Mouse (Mus musculus) ovary, postnatal 14 days (tissue): ENCODE measurements around the gene Hoxb2.

Experiments used
- DNase-seq: peaks from one replicate; pipeline ENCODE4 v3.0.0; 2022; ENCODE audit warnings: low spot score

Gene Hoxb2

DNA sequence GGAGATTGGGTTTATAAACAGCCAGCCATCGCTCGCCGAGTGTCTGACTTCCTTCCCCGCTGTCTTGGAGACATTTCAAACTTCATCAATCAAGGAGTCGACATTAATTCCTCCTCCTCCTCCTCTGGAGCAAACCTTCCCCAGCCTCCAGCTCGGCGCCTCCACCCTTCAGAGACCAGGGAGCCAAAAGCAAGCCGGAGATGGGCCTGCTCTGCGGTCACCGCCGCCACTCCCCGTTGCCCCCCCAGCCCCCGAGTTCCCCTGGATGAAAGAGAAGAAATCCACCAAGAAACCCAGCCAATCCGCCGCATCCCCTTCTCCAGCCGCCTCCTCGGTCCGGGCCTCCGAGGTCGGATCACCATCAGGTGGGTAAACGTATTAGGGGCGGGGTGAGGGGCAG, 1.5 kb downstream of the Hoxb2 start:
- DNase-seq = no peak

DNA sequence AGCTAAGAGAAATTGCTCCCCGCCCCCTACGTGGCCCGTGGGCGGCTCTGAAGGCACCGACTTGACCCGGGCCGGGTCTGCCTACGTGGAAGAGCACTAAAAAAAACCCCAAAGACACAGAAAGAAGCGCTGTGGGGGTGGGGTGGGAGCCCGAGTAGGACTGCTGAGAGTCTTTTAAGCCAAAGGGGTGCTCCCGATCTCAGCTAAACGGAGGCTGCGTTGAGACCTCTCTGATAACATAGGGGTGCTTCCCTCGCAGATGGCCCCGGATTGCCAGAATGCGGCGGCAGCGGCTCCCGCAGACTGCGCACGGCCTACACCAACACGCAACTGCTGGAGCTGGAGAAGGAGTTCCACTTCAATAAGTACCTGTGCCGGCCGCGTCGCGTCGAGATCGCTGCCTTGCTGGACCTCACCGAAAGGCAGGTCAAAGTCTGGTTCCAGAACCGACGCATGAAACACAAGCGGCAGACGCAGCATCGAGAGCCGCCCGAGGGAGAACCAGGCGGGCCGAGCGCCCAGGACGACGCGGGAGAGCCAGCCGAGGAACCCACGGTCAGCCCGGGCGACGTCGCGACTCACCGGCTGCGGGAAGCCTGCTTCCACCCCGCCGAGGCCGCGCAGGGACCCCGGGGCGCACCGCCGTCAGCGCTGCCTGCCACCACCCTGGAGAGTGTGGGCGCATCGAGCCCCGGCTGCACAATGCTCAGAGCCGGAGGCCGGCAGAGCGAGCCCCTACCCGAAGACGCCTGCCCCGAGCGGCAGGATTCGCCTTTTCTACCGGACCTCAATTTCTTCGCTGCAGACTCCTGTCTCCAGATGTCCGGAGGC, 2.6 kb downstream of the Hoxb2 start:
- no peak for DNase-seq

DNA sequence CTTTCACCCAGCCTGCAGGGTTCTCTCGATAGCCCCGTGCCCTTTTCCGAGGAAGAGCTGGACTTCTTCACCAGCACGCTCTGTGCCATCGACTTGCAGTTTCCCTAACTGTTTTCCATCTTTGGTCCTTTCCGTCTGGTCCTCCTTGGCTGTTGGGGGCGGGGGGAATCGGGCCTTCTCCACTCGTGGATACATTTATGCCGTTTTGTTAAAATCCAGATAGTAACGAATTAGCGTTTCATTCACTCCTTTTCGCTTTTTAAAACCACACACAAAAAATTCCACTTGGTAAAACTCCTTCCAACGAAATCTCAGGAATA, 3.2 kb downstream of the Hoxb2 start:
- DNase-seq = no peak

DNA sequence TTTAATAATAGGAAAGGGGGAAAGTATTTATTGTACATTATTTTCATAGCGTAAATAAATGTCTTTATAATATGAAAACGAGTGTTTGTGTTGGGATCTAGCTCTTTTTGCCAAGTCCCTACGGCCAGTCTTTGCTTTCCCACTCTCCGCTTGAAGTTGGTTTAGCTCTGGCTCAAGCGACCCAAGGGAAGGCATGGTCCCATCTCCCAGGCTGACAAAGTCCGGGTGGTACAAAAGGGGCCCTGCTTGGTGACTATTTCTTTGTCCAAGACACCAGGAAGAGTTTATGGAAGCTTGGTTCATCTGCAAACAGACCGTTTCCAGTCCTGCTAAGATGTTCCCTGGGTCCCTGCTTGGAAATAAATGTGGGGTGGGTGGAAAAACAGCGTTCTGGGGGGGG, 3.6 kb downstream of the Hoxb2 start:
- DNase-seq = no peak

DNA sequence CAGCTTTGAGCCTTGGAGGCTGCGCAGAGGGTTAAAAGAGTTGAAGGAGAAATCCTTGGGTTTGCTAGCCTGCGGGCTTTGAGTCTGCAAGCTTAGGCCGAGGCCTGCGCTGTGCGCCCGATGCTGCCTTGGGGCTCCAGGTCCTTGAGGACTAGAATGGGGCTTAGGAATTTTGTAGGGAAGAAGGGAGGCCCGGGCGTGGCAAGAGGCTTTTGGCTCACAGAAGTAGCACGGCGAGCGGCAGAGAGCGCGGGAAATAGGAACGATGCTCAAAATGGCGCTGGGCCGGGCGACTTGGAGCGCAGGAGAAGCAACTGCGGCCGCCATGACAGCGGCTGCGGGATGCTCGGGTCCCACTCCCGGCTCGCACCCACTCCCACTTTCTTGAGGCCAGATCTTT, 4.1 kb downstream of the Hoxb2 start:
- DNase-seq = no peak

DNA sequence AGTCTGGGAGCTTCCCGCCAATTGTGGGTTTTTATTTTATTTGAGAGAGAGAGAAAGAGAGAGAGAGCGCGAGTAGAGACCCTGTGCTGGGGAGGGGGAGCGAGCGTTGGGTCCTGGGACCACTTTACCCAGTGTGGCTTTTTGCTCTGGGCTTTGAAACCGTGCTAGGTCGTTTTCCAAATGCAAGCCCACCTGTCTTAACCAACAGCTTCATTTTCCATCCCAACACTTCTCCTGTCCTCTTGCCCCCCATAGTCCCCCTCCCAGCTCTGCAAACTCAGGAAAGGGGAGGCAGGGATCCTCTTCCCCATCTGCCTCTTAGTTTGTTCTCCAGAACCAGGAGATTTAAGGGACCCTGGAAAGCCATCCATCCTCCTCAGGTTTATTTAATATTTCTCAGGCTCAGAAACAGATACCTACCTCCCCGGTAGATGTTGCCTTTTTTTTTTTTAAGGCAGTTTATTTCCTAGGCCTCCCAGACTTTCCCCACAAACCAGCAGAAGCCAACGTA, 4.5 kb downstream of the Hoxb2 start:
- no peak for DNase-seq

DNA sequence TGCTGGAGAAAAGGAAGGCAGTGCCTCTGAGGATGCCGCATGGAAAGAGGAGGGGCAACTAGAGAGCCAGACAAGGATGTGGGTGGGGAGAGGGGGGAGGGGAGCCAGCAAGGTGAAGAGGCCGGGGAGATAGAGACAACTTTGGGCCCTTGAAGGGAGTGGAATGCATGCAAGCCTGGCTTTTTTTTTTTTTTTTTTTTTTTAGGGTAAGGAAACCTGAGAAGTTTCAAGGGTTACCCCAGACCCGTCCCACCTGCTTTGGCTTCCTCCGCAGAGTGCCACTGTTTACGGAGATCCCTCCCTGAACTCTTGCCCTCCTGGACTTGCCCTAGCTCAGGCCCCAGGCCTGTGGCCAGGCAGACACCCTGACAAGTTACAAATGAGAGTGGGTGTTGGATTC, 13.5 kb downstream of the Hoxb2 start:
- DNase-seq = no peak

DNA sequence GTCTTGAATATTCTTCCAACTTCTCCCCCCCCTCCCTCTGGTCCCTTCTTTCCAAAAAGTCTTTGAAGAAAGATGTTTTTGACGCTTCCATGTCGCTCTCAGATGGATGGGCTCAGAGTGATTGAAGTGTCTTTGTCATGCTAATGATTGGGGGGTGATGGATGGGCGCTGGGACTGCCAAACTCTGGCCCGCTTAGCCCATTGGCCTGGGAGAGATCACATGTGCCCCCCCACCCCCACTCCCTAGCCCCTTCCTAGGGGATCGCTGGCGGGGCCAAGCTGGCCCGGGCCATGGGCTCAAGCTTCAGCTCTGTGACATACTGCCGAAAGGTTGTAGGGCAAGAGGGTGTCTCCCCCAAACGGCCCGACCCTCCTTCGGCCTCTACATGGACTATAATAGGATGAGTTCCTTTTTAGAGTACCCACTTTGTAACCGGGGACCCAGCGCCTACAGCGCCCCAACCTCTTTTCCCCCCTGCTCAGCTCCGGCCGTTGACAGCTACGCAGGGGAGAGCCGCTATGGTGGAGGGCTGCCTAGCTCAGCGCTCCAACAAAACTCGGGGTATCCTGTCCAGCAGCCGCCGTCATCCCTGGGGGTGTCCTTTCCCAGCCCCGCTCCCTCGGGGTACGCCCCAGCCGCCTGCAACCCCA, 15.2 kb downstream of the Hoxb2 start, which contains the start of gene Hoxb1:
Hoxb1 (plus strand) TSS at position 312 of the 651 bp plus-strand sequence.
- DNase-seq = no peak

DNA sequence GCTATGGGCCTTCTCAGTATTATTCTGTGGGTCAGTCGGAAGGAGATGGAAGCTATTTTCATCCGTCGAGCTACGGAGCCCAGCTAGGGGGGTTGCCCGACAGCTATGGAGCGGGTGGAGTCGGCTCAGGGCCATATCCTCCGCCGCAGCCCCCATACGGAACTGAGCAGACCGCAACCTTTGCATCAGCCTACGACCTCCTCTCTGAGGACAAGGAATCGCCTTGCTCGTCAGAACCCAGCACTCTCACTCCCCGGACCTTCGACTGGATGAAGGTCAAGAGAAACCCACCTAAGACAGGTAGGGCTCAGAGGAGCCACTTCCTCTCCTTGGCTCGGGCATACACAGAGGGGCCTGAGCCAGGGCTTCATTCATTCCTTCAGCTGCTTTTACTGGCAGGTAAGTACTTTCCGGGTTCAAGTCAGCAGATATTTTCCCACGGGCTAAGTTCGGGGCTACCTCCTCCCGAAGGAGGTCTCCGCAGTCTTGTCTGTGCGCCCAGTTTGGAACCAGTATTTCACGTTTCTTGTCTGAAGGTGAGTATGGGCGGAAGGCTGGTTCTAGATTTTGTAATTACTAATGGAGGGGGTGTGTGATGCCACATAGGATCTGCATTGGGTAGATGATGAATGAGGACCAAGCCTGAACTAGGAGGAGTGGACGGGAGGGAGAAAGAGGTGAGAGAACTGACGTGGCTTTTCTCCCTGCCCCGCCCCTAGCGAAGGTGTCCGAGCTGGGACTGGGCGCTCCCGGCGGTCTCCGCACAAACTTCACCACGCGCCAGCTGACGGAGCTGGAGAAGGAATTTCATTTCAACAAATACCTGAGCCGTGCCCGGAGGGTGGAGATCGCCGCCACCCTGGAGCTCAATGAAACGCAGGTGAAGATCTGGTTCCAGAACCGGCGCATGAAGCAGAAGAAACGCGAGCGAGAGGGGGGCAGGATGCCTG, 16.0 kb downstream of the Hoxb2 start:
- no peak for DNase-seq

DNA sequence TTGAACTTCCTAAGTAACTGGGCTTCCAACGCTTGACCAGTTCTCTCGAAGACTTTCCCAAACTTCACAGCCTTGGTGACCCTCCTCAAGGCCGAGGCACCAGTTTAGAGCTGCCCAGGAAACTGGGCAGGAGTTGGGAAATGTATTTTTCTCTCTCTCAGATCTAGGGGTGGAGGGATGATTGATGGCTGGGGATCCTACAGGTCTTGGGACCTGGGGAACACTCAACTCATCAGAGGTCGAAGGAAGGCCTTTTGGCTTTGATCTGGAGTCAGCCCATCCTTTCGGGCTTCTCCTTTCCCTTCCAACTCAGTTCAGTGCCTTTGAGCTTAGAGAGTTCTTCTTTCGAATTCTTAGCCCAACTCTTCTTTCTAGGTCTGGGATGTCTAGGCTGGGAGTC, 16.8 kb downstream of the Hoxb2 start:
- DNase-seq = no peak

DNA sequence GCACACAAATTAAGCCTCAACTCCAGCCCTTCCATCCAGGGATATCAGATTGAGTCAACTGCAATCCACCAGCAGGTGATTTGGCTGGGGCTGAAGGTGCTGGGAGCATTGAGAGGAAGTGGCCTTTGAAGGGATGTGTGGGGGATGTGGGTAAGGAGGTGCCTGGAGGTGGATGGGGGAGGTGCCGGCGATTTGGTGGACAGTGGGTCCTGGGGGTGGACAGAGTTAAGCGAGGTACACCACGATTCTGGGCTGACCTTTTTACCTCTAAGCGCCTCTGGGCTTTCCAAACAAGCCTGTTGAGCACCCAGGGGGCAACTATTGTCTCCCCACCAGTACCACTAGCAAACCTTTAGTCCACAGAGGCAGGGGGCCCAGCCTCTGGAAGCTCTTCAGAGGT, 18.4 kb downstream of the Hoxb2 start:
- DNase-seq = no peak

DNA sequence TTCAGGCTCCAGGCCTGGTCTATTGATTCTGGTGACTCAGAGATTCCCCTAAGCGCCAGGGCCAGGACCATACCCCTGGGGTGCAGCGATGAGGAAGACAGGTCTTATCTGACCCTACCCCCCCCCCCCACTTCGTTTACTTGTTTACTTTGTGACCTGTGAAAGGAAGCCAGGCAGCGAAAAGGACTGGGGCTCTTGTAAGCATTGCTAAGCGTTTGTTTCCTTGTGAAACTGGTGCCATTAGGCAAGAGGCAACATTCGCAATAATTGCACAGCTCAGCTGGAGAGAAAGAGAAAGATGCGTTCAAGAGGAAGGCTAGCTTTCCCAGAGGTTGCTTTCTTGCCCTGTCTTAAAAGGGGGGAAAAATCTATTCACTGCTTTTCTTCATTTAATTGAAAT, 18.8 kb downstream of the Hoxb2 start:
- no peak for DNase-seq

DNA sequence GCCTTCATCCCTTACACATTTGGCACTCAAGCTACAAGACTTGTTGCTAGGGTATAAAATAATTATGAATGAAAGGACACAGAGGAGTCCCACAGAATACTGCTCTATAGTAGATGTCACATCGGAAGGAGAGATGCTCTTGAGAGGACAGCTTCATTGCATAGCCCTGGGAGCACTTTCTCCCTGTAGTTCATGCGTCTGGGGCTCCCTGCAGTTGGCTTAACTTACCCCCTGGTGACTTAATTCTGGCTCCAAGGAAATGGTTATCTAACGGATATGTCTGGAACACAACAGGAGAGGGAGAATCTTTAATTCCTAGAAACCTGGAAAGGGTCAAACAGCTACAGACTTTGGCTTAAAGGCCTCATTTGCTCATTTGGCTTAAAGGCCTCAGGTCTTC, 21.4 kb downstream of the Hoxb2 start:
- DNase-seq = no peak

DNA sequence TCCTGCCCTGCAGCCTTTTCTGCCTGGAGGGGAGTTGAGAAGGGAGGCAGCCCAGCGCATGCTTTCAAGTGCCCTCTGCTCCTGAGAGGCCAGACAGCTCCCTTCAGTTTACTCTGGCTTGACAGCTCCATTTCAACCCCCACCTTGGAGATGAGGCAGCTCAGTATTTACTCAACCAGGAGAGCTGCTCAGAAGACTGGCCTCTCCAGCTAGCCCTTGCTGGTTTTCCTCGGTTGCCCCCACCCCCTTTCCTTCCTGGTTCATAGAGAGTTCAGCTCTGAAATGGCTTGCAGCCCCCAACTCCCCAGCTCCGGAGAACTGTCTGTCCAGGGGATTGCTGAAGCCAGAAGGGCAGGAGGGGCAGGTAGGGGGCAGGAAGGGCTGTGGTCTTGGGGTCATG, 22.2 kb downstream of the Hoxb2 start:
- no peak for DNase-seq

DNA sequence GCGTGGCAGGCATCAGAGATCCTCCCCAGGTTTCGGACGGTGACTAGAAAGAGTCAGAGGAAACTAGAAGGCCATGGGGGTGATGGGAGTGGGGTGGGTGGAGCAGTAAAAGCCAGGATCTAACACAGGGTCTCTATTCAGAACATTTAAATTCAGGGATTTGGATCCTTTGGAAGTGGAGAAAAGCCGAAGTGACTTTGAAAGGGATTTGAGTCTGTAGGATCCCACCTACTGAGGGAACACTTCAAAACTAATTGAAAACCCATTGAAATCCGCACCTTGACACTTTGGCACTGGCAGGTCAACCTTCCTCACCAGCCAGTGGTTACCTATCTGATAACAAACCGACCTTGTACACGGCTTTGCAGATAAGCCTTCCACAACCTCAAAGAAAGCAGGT, 24.5 kb downstream of the Hoxb2 start:
- no peak for DNase-seq

DNA sequence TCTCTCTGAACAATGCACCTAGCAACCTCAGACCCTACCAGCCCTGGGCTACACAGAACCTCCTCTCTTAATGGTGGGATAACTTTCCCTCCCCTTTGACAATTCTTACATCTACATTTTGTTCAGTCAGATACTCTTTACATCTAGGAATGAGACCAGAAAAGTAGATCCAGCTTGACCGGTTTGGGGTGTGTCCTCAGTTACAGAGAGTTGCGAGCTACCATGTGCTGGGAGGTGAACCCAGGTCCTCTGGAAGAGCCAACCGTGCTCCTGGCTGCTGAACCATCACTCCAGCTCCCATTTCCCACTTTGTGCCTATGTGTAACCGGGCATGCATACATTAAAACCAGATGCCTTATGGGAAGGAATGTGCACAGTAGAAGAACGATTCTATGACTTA, 33.1 kb downstream of the Hoxb2 start:
- no peak for DNase-seq

DNA sequence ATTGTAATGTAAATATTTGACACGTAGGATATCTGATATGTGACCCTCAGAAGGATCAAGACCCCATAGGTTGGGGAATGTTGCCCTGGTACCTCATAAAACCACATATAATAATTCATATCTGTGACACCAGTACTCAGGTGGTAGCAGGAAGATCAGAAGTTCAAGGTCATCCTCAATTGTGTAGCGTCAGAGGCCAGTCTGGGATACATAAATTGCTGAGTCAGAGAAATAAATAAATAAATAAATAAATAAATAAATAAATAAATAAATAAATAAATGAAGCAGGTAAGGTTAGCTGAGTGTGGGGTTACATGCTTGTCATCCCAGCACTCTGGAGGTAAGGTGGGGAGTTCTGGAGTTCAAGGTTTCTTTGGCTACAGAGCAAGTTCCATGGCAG, 37.3 kb downstream of the Hoxb2 start:
- no peak for DNase-seq

DNA sequence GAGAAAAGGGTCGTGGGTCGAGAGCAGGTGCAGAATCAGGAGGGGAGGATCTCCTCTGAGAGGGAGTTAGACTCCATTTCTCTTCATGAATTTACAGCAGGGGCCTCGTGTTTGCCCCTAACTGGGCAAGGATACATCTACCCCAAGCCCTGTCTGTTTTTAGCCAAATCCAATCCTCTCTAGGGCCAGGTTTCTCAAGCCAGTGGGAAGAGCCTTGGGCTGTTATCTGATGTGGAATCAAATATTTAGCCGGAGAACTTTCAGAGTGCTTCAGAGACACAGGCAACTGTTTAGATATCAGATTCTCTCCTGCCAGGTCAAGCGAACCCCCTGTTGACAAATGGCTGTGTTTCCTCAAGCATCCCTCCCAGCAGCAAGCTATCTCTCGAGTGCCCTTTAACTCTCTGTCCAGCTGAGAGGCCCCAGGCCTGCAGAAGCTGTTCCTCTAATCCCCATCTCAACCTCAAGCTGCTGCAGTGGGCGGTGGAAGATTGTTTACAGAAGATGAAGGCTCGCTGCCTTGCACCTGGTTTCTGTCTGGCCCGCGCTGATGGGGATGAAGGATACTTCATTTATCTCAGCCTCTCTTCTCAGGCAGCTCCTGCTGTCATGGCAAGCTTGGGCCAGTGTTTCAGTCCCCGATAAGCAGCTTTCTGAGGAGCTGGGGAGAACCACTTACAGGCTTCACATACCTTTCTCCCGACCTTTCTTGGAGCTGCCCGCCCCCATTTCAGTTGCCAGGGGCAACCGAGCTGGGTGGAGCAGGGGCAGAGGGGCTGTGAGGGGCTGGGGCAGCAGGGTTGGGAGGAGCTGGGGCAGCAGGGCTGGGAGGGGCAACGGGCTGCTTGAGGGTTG, 46.7 kb downstream of the Hoxb2 start:
- no peak for DNase-seq

DNA sequence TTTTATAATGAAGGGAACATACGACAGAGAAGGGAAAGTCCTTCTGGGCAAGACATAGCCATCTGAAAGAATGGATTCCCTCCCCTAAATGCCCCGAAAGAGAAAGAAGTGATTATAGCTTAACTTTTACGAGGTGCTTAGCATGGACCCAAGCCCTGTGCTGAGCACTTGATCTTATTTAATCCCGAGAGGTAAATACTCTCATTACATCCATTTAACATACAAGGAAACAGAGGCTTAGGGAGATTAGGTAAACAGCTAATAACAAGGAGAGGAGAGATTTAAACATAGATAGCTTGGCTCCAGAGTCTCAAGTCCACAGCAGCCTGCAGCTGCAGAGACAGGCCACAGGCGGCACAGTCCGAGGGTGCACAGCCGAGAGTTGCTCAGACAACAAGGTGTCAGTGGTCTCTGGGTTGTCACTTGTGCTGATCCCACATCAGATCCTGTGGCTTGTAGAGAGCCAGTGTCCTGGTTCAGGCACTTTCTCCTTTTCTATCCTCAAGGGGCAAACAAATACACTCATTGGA, 47.5 kb downstream of the Hoxb2 start:
- no peak for DNase-seq

DNA sequence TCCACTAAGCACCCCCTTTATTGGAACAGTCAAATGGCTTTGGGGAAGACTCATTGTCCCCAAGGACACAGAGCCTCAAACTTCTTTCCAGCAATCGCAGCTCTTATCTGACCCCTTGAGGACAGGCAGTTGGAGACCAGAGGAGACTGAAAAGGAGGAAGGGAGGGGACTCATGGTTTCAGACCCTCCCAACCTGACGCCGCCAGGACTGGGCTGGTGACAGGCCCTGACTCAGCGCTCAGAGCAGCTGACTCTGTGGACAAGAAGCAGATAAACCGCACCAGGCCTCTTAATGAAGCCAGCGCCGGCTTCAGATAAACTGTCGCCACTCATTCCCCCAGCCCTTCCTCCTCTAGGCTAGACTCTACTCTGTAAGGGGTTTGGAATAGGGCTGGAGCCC, 49.6 kb downstream of the Hoxb2 start:
- DNase-seq = no peak
